Mouse (Mus musculus) liver, adult 2 months (tissue): Measurements from ENCODE around the gene Hoxd9. TPM values are rescaled to one million over a fixed set of nuclear protein-coding genes. Genes with fewer than 3 reads are reported as not detected.

Experiments
- DNase-seq: peaks from one replicate; pipeline ENCODE4 v3.0.0-alpha.2; 2011; ENCODE audit warnings: low read depth, low spot score; ENCODE audit errors: extremely low read depth
- H3K27ac ChIP-seq: fragments of 200-500 bp; replicated peaks from 2 replicates; pipeline ENCODE4 v1.5.1; 2012; ENCODE audit warnings: low read depth, mild to moderate bottlenecking, control low read depth, inconsistent platforms, low read length; ENCODE audit not compliant: insufficient read depth
- H3K27me3 ChIP-seq: fragments of 200-500 bp; 2 replicates; pipeline ENCODE4 v1.6.1; 2012; ENCODE audit warnings: mild to moderate bottlenecking, moderate library complexity, low read length, inconsistent platforms; ENCODE audit not compliant: control insufficient read depth, insufficient read depth
- H3K36me3 ChIP-seq: fragments of 200-500 bp; 2 replicates; pipeline ENCODE4 v1.6.1; 2012; ENCODE audit warnings: low read length, inconsistent platforms; ENCODE audit not compliant: control insufficient read depth, insufficient read depth
- H3K4me1 ChIP-seq: fragments of 200-500 bp; 2 replicates; pipeline ENCODE4 v1.6.1; 2011; ENCODE audit warnings: low read length; ENCODE audit not compliant: control insufficient read depth, insufficient read depth
- H3K4me3 ChIP-seq: fragments of 200-500 bp; 2 replicates; pipeline ENCODE4 v1.5.1; 2011; ENCODE audit warnings: low read depth, mild to moderate bottlenecking, control low read depth, low read length, moderate library complexity; ENCODE audit not compliant: insufficient read depth
- H3K79me2 ChIP-seq: fragments of 200-500 bp; 2 replicates; pipeline ENCODE4 v1.6.1; 2012; ENCODE audit warnings: inconsistent platforms, mild to moderate bottlenecking, low read length, moderate library complexity; ENCODE audit not compliant: control insufficient read depth, insufficient read depth
- H3K9ac ChIP-seq: fragments of 200-500 bp; 2 replicates; pipeline ENCODE4 v1.6.1; 2012; ENCODE audit warnings: low read depth, mild to moderate bottlenecking, control low read depth, inconsistent platforms, low read length
- CTCF ChIP-seq: fragments of 200-500 bp; IDR thresholded peaks from 2 replicates; pipeline ENCODE4 v1.5.1; 2011; ENCODE audit warnings: low read depth, low read length, control low read depth
- POLR2A ChIP-seq: fragments of 200-500 bp; IDR thresholded peaks from 2 replicates; pipeline ENCODE4 v1.6.1; 2011; ENCODE audit warnings: low read length, control low read depth; ENCODE audit not compliant: insufficient read depth; ENCODE audit errors: extremely low read depth
- WGBS: fragments of 180-500 bp; shearing (Covaris S2); methylation state at CpG from one replicate; pipeline ENCODE4 v1.1.7; 2018; 5-methylcytosine and 5-hydroxymethylcytosine counted together
- polyA plus RNA-seq: library from polyadenylated mRNA; depleted of rRNA; stranded (reverse); fragments of >200 nt; gene quantifications from 2 replicates; pipeline ENCODE4 v1.2.3, GENCODE M21; 2012
- total RNA-seq: library from RNA; depleted of rRNA; stranded (reverse); fragments of >200 nt; gene quantifications from 2 replicates; pipeline ENCODE4 v1.2.3, GENCODE M21; 2014

Gene Hoxd9
- total and polyA plus RNA-seq, 2 experiments = not detected

- Histone ChIP-seq H3K9ac (no peak overlapping the region), H3K36me3 (no peaks in the 10 kb centered on the region), H3K4me3 (no peak overlapping the region), H3K4me1 (no peaks in the 10 kb centered on the region; the same call in 1 of the 2 replicates), H3K27me3 (peaks cover 49% of the 10 kb centered on the region), H3K27ac (no peak overlapping the region), H3K79me2 (no peaks in the 10 kb centered on the region)
- 3% methylated on average over 23 of the region's 23 CpGs for WGBS
- TF ChIP-seq CTCF (no peak), POLR2A (no peak)
- no peak for DNase-seq
Measured at GRCm38 (mm10) chr2:74679980-74680379, 17.5 kb upstream of the Hoxd9 start.

- no peak for TF ChIP-seq POLR2A
- TF ChIP-seq CTCF = no peak
- Histone ChIP-seq H3K36me3 (no peaks in the 10 kb centered on the region), H3K4me3 (no peak overlapping the region), H3K9ac (no peak overlapping the region), H3K79me2 (no peaks in the 10 kb centered on the region), H3K27ac (no peak overlapping the region), H3K4me1 (no peaks in the 10 kb centered on the region; the same call in 1 of the 2 replicates), H3K27me3 (peaks cover 48% of the 10 kb centered on the region)
- WGBS = 4% methylated on average over 21 of the region's 21 CpGs
- no peak for DNase-seq
Measured at GRCm38 (mm10) chr2:74680561-74681398, 16.7 kb upstream of the Hoxd9 start.

GRCm38 (mm10) chr2:74681594-74682531, 15.7 kb upstream of the Hoxd9 start:
- no peak overlapping the region for H3K27ac ChIP-seq
- no peaks in the 10 kb centered on the region for H3K79me2 ChIP-seq
- no peak overlapping the region for H3K4me3 ChIP-seq
- no peaks in the 10 kb centered on the region; the same call in 1 of the 2 replicates for H3K4me1 ChIP-seq
- no peak for TF ChIP-seq CTCF
- TF ChIP-seq POLR2A = no peak
- DNase-seq = no peak
- 3% methylated on average over 74 of the region's 78 CpGs for WGBS
- no peak overlapping the region for H3K9ac ChIP-seq
- H3K27me3 ChIP-seq = peaks cover 45% of the 10 kb centered on the region
- no peaks in the 10 kb centered on the region for H3K36me3 ChIP-seq

GRCm38 (mm10) chr2:74682796-74683195, 14.7 kb upstream of the Hoxd9 start:
- H3K4me3 ChIP-seq = no peak overlapping the region
- no peak for DNase-seq
- 3% methylated on average over 44 of the region's 51 CpGs for WGBS

GRCm38 (mm10) chr2:74683471-74683951, 14.0 kb upstream of the Hoxd9 start:
- H3K27ac ChIP-seq = no peak overlapping the region
- no peak overlapping the region for H3K4me3 ChIP-seq
- no peaks in the 10 kb centered on the region for H3K36me3 ChIP-seq
- WGBS = 4% methylated on average over 18 of the region's 18 CpGs
- no peaks in the 10 kb centered on the region; the same call in 1 of the 2 replicates for H3K4me1 ChIP-seq
- H3K79me2 ChIP-seq = no peaks in the 10 kb centered on the region
- DNase-seq = no peak
- no peak overlapping the region for H3K9ac ChIP-seq
- TF ChIP-seq CTCF (no peak), POLR2A (no peak)
- H3K27me3 ChIP-seq = peaks cover 56% of the 10 kb centered on the region

More at GRCm38 (mm10) chr2:74682796-74683195, 14.7 kb upstream of the Hoxd9 start:
- H3K4me1 ChIP-seq = no peaks in the 10 kb centered on the region; the same call in 1 of the 2 replicates
- H3K27me3 ChIP-seq = peaks cover 52% of the 10 kb centered on the region
- H3K9ac ChIP-seq = no peak overlapping the region
- H3K27ac ChIP-seq = no peak overlapping the region
- H3K79me2 ChIP-seq = no peaks in the 10 kb centered on the region
- H3K36me3 ChIP-seq = no peaks in the 10 kb centered on the region
- TF ChIP-seq POLR2A (no peak), CTCF (no peak)
